Mouse (Mus musculus) monocyte, adult 5-6 weeks (primary cell): ENCODE results near the gene Rusc2. TPM values are rescaled to one million over a fixed set of nuclear protein-coding genes. Genes with fewer than 3 reads are reported as not detected.

Experiments used
- ATAC-seq: fragments of 153-309, 156-312 bp; replicated peaks from 2 replicates; pipeline ENCODE4 v1.8.0; 2017; ENCODE audit warnings: mild to moderate bottlenecking; ENCODE audit not compliant: low TSS enrichment, insufficient number of reproducible peaks, severe bottlenecking, poor library complexity, low FRiP score
- total RNA-seq: library from RNA; stranded (forward); fragments of 200-1000, 200-491, 200-594 nt; gene quantifications from 3 replicates; pipeline ENCODE4 v1.2.3, GENCODE M21; 2017

Gene Rusc2
- total RNA-seq: 0.43 to 7.6 TPM in 2 of 3 replicates, not detected in the other

DNA sequence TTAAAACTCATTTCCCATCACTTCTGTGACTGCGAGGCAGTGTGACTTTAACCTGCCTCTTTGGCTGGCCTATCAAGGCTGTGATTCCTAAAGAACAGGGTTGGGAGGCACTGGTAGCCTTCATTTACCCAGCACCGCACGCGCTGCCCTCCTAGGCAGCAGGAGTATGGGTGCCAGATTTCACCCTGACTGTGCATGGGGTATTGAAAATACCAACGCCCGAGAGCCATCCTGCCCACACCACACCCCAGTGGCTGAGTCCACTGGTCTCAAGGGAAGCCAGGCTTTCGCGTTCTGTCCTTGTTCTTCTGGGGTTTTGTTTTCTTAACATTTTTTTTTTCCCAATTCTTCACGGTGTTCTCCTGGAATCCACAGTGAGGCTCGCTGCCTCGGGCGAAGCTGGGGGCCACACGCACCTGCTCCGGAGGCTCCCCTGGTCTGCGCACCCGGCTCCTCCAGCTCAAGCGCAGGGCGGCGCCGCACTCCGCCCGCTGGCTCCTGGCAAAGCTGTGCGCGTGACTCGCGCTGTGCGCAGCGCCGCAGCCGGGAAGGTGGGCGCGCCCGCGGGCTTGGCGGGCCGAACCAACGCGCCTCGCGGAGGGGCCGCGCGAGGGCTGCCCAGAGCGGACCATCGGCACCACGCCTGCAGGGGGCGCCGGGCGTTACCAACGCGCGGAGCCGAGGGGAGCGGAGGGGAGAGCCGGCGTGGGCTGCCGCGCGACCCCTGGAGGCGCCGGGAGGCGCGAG, at the start of gene Rusc2:
Gene Rusc2 (plus strand): TSS at position 572 of the 747 bp plus-strand sequence.
- peak; percentile 44 for ATAC-seq

DNA sequence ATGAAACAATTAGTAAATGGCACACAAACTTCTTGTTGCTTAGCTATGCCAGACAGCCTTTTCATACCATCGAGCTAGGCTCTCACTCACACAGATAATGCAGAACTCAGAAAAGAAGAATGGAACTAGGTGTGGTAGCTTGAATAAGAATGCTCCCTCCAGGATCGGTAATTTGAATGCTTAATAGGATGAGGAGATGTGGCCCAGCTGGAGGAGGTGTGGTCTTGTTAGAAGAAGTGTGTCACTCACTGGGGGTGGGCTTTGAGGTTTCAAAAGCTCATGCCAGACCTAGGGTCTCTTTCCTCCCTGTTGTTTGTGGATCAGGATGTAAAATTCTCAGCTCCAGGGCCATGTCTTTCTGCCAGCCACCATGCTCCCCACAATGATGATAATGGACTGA, 47.0 kb upstream of the Rusc2 start:
- no peak for ATAC-seq

DNA sequence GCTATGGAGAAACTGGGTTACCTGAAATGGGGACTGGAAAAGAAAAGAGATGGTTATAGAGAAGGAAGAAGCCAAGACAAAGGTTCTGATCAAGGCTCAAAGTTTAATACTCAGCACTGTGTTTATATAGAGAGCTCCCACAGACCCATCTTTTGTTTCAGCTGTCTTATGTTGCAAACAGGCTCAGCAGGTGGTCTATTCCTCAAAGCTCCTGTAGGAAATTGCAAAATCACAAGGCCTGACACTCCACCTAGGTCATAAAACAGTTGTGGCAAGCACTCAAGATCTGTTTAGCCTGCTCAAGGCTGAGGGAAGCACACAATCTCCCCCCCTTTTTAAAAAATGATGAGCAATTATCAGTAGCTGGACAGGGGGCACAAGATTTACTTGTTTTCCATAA, 45.6 kb upstream of the Rusc2 start:
- ATAC-seq: no peak

DNA sequence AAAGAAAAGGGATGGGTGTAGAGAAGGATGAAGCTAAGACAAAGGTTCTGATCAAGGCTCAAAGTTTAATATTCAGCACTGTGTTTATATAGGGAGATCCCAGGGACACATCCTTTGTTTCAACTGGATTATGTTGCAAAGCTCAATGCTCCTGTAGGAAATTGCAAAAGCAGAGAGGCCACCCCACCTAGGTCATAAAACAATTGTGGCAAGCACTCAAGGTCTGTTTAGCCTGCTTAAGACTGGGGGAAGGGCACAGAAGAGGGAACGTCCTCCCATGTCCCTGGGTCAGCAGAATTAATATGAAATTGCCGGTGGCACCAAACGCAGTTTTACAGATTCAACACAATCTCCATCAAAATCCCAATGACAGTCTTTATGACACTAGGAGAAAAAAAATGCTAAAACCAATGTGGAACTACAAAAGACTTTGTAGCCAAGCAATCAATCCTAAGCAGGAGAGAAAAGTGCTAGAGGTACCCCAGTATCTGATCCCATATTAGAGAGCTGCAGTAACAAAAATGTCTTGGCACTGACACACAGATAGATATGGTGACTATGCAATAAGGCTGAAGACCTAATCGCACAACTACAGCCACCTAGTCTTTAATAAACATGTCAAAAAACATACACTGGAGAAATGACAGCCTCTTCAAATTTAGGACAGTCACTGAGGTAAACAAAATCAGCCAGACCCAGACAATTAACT, 41.5 kb upstream of the Rusc2 start:
- no peak for ATAC-seq

DNA sequence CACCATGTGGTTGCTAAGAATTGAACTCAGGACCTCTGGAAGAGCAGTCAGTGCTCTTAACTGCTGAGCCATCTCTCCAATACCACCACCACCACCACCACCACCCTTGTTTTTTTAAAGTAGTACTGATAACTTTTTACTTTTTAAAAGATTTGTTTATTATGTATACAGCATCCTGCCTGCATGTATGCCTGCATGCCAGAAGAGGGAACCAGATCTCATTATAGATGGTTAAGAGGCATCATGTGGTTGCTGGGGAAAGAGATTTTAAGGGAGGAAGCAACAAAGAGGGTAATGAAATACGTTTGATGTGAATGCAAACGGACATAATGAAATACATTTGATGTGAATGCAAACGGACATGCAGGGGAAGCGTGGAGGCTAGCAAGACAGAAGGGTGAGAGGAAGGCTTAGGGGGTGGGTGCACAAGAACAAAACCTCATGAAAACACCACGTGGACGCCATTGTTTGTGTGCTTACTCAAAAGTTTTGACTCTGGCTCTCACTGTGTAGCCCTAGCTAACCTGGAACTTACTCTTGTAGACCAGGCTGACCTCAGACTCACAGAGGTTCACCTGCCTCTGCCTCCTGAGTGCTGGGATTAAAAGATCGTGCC, 40.4 kb upstream of the Rusc2 start:
- no peak for ATAC-seq

DNA sequence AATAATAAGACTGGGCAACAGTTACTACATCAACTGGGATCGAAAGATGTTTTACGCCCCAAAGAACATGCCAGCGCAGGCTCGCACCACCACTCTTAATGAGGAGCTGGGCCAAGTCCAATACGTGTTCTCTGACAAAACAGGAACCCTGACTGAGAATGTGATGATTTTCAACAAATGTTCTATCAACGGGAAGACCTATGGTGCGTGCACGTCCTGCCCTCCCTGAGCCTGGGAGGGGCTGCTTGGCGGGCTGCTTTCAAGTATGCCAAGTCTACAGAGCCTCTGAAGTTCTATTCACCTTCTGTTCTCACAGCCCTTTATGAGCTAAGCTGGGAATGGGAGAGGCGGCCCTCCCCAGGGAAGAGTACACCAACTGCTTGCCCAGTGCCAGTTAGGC, 39.3 kb upstream of the Rusc2 start:
- ATAC-seq: no peak

DNA sequence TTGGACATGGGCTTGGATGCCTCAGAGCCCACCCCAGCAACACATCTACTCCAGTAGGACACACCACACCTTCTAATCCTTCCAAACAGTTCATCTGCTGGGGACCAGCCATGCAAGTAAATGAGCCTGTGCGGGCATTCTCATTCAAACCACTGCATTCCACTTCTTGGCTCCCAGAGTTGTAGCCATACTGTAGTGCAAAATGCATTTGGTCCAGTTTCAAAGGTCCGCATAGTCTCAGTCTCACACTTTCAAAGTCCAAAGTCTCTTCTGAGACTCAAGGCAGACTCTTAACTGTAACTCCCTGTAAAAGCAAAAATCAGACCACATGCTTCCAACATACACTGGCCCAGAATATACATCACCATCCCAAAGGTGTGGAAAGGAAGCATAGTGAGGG, 36.8 kb upstream of the Rusc2 start:
- no peak for ATAC-seq

DNA sequence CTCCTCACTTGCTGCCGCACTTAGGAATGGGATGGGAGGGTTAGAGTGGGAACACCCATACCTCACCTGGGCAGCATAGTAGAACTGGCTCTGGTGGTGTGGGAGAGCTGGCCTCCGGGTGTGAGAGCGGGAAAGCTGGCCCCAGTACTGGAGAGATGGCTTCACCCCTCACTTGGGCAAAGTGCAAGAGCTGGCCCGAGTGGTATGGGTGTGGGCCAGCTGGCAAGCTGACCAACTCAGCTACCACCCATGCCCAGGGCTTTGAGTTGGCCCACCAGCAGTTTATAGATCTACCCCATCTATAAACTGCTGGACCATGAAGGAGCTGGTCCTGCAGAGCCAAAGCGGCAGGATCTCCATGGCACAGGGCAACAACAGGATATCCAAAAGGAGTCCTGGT, 32.6 kb upstream of the Rusc2 start:
- no peak for ATAC-seq

DNA sequence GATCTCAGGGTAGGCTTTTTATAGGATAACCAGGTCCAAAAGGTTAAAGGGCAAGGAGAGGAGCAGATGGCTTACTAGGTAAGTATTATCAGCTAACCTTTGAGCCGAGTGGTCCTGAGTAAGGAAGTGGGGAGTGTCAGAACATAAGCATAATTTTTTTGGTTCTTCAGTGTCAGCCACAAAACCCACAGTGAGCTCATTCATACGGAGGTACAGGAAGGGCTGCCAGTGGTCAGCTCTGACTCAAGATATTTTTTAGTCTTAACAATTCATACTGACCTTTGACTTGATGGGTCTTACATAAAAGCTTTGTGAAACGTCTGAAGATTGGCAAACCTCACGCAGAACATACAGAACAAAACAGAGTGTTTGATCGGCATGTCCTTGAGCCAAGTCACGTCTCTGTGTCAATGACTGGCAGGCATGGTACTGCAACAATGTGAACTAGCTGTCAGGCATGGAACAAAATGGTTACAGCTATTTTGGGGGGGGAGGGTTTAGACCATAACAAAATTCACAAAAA, 31.7 kb upstream of the Rusc2 start:
- ATAC-seq: peak; percentile 35; the same call in 1 of the 2 replicates

DNA sequence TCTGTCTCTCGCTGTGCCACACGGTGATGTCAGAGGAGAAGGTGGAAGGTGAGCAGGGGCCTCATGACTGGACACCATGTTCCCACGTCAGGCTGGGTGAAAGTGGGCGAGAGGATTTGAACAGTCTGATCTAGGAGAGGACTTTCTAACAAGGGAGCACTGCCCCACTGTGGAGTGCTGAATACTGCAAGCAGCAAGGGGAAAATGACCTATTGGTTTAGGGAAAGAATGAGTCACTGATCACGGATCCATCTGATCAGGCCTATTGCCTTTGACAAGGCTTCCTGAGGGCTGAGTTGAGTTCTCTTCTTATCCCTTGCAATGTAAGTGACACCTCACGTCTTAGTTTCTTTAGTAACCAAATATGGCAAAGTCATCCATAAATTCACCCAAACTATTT, 28.1 kb upstream of the Rusc2 start:
- ATAC-seq: no peak

DNA sequence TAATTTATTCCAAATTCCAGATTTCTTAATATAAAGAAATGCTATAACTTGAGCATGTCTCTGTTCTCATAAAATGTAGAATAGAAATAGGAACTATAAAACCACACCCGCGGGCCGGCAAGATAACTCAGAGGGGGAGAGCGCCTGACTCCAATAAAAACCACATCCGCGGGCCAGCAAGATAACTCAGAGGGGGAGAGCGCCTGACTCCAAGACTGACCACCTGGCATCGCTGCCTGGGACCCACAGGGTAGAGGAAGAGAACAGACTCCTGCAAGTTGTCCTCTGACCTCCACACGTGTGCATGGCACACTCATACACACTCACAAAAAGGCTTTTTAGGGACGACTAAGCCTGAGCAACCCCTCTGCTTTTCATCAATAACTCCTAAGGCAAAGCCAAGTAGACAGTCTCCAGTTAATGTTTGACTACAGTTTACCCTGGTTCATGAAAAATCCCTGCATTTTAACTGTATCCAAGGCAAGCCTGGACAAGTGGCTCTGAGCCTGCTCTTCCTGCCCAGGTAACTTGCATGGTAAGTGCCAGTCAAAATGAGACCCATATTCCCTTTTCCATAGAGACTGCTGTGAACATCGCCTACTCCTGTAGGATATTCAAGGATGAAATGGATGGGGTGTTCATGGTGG, 16.7 kb upstream of the Rusc2 start:
- no peak for ATAC-seq

DNA sequence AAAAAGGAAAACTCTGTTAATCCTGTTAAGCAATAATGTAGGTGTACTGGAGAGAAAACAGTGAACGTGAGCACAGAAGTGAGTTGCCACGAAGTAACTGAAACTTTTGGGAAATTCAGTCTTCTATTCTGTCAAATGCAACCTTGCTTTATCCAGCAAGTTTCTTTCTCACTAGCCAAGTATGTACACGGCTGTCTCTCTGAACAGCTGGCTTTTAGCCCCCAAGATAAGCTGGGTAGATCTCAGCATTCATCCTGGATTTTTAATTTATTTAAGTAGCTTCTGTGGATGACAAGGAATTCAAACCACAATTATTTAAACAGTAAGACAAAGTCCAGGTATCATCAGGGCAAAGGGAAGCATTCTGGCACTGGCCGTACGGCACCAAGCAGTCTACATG, 14.5 kb upstream of the Rusc2 start:
- ATAC-seq: no peak

DNA sequence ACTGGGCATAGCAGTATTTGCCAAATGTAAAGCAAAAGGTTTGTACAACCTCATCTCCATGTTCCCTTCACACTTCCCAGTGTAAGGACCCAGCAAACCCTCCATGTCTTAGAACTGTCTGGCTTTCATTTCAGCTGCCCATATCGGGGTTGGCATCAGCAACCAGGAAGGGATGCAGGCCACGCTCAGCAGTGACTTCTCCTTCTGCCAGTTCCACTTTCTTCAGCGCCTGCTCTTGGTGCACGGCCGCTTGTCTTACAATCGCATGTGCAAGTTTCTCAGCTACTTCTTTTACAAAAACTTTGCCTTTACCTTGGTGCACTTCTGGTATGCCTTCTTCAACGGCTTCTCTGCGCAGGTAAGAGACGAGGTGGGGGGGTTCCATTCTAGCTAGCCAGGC, 14.0 kb upstream of the Rusc2 start:
- no peak for ATAC-seq

DNA sequence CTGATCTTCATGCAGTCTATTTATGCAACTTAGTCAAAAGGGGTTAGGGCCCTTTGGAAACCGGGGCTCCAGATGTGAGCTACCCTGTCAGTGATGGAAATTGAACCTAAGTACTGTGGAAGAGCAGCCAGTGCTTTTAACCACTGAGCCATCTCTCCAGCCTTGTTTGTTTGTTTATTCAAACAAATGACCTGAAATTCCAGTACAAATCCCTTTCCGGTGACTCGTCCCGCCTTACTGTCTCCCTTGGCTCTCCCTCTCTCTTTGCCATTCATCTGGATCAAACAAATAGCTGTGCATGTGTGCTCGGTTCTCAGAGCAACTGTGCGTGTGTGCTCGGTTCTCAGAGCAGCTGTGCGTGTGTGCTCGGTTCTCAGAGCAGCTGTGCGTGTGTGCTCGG, 10.4 kb upstream of the Rusc2 start:
- ATAC-seq: no peak

DNA sequence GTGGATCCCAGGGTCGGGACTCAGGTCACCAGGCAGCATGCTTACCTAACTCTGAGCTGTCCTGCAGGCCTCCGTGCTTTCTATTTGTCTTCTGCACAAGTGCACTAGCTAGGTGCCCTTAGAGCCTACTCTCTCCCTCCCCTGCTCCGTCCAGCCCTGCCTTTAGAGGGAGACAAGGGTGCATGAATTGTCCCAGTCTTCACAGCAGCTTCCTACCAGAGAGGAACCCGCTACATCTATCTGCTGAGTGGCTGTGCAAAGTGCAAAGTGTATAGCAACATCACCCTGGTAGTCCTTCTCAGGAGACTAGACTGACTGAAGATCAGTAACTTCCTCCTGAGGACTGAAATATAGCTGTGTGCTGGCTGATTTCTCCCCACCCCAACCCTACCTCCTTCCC, 9.6 kb upstream of the Rusc2 start:
- ATAC-seq: no peak

DNA sequence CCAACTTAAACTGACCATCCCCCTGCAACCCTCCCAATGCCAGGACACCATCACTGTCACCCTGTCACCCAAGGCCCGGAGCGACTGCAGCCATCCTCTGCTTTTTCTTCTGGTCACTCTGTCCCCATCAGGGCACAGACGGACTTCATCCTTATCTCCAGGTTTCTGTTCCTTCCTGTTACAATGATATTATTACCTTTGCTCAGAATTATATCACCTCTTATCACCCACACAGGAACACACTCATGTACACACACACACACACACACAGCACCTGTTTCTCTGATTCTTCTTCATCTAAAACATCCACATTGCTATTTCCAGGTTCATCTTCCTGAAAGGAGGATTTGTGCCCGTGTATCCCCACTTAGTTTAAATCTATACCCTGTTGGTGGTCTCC, 7.5 kb upstream of the Rusc2 start:
- no peak for ATAC-seq

DNA sequence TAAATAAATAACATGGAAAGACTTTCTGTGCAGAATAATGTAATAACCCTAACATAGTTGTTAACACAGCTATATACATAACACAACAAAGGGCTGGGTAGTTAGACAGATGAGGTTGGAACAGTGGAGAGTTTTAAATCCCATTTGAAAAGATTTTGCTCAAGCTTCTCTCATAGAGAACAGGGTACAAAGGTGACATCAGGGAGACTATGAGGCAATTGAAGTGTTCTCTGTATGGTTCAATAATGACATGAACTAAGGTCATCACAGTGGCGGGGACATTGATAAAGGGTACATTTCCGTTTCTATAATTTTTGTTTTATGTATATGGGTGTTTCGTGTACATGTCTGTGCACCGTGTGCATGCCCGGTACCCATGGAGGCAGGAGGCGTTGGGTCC, 2.2 kb upstream of the Rusc2 start:
- ATAC-seq: no peak

DNA sequence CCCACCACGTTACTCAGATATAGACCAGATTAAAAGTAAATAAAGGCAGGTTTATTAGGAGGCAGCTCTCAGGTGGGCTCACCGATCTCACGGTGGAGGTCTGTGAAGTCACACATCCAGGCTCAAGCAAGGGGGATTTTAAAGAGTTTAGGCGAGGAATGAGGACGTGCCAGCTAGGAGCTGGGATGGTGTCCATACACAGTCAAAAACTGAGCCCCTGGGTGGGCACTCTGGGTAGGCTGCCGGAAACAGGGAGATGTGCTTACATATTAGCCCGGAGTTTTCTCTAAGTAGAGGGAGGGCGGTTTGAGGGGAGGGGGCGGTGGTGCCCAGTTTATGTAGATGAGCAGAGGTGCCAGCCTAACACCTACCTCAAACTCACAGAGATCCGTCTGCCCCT, 828 bp upstream of the Rusc2 start:
- ATAC-seq: no peak
